Mouse (Mus musculus): ENCODE measurements around the gene Klhl29.
A peak's percentile ranks its signal among the peaks of the same experiment; 100 is the strongest.

The Klhl29 gene

DNA sequence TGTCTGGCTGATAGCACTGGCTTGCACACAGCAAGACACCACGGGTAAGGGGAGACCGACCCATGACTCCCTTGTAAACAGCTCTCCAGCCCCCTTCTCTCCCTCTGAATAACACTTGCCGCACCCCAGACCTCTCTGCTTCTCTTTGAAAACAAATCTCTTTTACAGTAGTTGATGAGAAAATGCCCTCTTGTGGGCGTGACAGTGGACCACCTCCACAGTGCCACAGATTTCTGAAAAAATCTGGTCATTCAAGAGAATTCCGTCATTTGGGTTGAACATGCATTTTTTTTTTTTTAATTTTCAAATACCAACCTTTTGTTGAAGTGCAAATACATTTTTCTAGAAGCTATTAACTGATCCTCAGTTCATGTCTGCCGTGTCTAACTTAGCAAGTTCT lies 17.0 kb downstream of the Klhl29 start:
- no peak for DNase-seq (ENCODE audit: low spot score in 2 of 2)

DNA sequence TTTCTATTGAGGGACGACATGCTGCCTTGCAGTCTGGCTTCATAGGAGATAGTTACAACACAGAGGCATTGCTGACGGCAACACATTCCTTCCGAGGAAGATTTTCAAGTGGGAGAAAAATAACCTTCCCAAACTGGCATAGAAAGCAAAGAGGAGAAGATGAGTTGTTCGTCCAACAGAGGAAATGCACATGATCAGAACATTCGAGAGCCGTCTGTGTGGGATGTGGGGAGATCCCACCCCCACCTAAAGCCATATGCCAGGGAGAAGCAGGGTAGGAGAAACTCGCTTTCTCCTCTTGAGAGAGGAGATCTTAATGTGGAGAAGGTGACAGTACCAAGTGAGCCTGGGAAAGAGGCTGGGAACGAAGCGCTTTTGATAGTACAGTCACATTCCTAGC lies 22.1 kb downstream of the Klhl29 start:
- no peak for DNase-seq (ENCODE audit: low spot score in 2 of 2)

GRCm38 (mm10) chr12:5352771-5353170 lies 22.7 kb downstream of the Klhl29 start:
- DNase-seq (ENCODE audit: low spot score in 2 of 2): no peak

DNA sequence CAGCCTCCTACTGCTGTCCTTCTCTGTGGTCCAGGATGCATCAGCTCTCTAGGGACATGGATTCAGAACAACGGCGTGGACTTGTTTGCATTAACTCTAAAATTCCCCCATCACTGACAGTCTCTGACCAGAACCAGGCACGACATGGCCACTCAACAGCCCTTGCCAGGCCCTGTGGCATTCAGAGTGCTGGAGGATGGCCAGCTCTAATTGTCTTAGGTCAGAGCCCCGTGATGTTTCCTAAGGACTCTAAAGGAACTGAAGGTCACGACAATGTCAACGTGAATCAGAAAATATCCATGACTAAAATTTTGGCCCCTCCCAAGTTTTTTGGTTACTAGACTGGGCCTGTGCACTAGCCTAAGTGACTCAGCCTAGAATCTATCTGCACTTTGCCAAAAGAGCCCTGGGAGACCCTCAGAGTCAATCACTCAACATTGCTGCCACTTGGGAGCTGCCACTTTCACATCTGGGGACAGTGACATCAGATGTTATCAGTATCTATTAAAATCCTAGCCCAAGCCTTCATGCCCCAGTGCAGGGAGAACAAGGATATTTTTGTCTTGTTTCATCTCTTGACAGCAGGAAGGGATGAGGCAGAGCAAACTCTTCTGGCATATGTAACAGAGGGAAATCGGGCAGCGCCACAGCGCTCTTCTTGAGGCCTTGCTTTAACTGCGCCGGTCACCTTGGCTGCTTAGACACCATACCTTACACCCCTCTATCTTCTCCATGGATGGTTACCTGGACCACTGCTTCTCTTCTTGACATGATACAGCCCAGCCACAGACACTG lies 24.8 kb downstream of the Klhl29 start:
- no peak for DNase-seq (ENCODE audit: low spot score in 2 of 2)

- peak in 1 of 2 experiments; percentile 35 for DNase-seq (ENCODE audit: low spot score in 2 of 2)
Measured at GRCm38 (mm10) chr12:5345088-5345487, 30.4 kb downstream of the Klhl29 start.

DNA sequence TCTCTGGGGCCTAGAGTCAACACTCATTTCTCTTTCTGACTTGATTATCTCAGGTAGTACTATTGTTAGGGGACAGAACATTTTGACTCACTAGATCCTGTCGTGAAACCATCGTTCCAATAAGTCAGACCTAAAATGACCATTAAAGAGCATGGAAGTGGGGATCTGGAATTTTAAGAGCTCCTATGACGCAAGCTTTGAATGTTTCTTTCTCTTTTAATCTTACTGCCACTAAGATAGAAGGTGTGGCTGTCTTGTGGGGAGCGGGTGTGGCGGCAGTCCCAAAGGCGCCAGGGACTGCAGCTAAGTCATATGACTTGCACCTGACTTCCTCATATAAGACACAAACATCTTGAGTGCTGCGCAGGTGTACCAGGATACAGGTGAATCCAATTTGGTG lies 31.0 kb downstream of the Klhl29 start:
- DNase-seq (ENCODE audit: low spot score in 2 of 2): peak in 1 of 2 experiments; percentile 4

- DNase-seq (ENCODE audit: low spot score in 2 of 2): no peak
Measured at GRCm38 (mm10) chr12:5340151-5340603, 35.3 kb downstream of the Klhl29 start.

DNA sequence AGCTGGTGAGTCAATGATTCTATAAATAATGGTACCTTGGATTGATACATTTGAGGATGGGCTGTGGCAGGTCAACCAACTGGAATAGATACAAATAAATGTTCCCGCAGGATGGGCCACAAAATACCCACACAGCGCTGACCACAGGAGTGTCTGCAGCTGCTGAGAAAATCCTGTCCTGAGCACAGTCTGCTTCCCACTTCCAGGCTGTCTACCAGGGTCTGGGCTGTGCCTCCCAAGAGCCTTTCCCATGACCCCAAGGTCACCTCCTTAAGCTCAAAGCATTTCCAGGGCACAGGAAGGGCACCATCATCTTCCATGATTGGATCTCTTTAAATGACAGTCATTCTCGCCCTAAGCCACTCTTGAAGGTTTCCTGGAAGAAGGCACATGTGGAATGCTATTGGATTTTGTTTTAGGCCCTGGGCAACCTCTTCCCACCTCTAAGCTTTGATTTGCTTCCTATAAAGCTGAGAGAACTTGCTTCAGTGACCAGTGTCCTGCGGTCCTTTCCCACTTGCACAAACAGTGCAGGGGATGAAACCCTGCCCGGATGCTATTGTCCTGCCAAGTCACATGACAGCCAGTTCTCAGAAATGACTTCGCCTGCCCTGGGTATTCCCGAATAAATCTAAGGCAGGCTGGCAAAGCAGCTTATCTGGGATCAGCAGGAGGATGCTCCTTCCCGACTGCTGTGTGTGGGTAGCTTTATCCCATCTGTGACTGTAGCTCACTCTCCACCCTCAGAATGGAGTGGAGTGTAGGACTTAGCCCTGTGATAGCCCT lies 38.4 kb downstream of the Klhl29 start:
- no peak for DNase-seq (ENCODE audit: low spot score in 2 of 2)

GRCm38 (mm10) chr12:5336331-5336730 lies 39.2 kb downstream of the Klhl29 start:
- DNase-seq (ENCODE audit: low spot score in 2 of 2): no peak

GRCm38 (mm10) chr12:5334956-5335355 lies 40.5 kb downstream of the Klhl29 start:
- no peak for DNase-seq (ENCODE audit: low spot score in 2 of 2)

GRCm38 (mm10) chr12:5334175-5334574 lies 41.3 kb downstream of the Klhl29 start:
- DNase-seq (ENCODE audit: low spot score in 2 of 2): no peak

DNA sequence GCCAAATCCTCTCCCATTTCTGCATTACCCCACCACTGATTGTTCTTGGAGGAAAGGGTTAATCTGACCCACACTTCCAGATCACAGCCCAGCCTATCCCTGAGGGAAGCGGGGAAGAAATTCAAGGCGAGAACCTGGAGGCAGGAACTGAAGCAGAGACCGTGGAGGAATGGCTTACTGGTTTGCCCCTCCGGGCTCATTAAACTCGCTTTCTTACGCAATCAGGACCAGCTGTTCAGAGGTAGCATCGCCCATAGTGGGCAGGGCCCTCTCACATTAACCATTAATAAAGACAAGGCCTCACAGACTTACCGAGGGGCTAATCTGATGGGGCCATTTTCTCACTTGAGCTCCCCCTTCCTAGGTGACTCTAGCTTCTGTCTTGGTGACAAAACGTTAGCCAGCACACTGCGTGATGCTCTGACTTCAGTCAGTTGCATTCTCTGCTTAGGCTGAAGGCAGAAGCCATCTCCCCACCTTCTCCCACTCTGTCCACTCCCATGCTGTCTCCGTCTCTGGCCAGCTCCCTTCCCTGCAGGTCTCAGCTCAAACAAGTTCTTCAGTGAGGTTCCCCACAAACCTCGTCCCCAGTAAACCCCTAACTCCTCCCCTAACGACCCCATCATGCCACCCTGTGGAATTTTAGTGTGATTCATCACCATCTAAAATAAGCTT lies 43.5 kb downstream of the Klhl29 start:
- no peak for DNase-seq (ENCODE audit: low spot score in 2 of 2)

DNA sequence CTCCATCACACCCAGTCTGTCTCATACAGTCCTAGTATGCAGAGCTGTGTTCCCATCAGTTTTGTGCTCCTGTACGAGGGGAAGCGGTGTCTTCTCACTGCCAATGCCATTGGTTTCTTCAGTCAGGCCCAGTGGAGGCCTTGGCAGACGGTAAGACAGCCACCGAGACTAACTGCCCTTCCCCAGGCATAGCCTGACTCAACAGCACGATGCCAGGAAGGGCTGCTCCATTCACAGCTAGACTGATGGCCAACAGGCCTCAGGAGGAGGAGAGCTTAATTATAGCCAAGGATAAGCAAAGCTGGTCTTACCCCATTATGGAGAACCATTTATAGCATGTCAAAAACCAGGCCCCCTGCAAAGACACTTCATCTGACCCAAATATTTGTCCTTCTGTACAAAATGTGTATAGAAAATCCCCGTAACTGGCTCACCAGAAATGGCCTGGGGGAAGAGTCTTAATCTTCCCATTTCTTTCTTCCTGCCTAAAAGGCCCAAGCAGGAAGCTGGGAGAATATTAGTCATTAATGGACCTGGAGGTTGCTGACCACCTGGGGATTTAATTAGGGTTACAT lies 44.9 kb downstream of the Klhl29 start:
- no peak for DNase-seq (ENCODE audit: low spot score in 2 of 2)

DNA sequence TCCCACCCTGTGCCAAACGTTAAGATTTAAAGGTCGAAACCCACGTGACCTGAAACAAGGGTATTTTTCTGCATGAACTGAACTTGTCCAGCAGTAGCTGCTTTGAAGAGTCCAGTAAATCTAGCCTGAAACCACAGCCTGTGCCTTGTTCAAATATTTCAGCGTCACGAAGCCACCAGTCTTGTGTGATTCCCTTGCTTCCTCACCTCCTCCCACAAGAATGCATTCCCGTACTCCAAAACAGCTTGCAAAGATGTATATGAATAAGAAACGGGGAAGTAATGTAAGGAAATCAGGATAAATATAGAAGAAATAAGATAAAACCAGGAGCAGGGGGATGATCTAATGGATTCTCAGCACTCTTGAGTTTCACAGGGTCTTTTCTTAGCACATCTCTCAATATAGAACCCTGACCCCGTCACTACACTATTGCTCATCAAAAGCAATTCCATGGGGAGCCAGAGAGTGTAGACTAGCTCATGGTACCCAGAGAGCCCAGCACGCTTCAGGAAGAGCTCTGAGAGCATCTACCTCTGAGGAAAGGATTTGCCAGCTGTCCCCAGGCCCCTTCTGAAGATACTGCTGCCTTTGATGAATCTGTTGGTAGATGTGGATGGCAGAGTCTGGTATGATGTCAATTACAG lies 52.9 kb downstream of the Klhl29 start:
- DNase-seq (ENCODE audit: low spot score in 2 of 2): no peak

DNA sequence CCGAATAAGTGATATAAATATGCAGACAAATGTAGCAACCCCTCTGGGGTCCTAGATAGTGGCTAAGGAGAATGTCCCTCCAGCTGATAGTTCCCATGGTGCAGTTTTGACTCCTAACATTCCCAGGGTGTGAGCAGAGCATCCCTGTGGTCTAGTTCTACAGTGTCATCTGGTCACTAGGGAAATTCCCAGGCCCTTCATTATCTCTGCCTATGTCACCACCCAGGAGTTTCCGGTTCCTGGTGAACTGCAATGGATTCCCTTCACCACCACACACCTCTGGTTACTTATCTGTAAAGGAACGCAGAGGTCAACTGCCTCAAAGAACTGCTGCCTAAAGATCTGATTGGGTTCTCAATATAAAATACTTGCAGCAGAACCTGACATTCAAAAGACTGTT lies 54.5 kb downstream of the Klhl29 start:
- no peak for DNase-seq (ENCODE audit: low spot score in 2 of 2)

- no peak for DNase-seq (ENCODE audit: low spot score in 2 of 2)
Measured at GRCm38 (mm10) chr12:5319359-5319973, 56.0 kb downstream of the Klhl29 start.

DNA sequence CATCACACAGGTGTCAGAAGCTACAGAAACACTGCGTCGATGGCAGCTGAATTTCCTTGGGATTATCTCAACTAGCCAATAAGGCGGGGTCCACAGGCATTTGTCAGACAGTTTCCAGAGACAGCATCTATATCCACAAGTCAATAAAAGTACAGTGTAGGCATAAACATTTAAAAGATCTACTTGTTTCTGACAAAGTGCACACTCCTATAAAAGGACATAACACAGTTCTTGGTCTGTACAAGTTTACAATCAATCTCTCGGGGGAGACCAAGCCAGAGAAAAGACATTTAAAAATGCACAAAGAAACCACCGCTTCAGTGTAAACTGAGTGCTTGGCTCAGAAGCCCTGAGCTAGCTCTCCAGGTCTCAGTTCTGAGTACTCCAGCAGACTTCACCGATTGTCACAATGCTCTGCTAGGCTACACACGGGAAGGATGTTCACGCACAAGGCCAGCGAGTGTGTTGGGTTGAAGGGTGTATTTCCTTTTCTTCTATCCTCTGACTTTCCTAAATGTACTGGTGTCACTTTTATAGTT lies 59.4 kb downstream of the Klhl29 start:
- no peak for DNase-seq (ENCODE audit: low spot score in 2 of 2)

DNA sequence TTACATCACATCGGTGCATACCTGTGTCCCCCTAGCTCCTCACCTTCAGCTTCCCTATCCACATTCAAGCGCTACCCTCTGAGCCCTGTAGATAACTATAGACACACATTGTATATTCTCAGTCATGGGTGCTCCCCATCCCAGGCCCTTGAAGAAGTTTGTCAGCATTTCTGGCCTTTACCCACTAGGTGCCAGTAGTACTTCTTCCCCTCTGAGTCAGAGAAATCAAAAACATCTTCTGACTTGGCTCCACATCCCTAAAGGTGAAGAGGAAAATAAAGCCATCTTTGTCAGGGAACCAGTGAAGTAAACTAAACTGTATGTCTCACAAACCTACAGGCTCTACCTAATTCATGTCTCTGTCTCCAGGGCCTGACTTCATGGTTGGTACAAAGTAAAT lies 67.6 kb downstream of the Klhl29 start:
- no peak for DNase-seq (ENCODE audit: low spot score in 2 of 2)

DNA sequence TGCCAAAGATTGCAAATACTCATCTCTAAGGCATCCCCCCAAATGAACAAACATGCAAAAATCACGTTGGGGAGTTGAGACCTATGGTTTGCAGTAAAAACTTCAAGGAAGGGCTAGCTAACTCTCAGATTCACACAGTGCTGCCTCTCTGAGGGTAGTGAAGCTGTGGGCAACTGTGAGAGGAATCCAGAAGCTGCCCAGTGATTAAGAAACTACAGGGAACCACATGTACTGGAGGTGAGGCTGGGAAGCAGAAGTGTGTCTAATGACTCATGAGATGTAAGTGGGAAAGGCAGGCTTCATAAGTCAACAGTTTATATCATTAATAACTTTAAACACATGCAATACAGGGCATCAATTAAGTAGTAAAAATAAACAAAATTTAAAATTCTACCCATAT lies 70.0 kb downstream of the Klhl29 start:
- no peak for DNase-seq (ENCODE audit: low spot score in 2 of 2)

GRCm38 (mm10) chr12:5303912-5304311 lies 71.6 kb downstream of the Klhl29 start:
- peak in 1 of 2 experiments; percentile 54 for DNase-seq (ENCODE audit: low spot score in 2 of 2)

DNA sequence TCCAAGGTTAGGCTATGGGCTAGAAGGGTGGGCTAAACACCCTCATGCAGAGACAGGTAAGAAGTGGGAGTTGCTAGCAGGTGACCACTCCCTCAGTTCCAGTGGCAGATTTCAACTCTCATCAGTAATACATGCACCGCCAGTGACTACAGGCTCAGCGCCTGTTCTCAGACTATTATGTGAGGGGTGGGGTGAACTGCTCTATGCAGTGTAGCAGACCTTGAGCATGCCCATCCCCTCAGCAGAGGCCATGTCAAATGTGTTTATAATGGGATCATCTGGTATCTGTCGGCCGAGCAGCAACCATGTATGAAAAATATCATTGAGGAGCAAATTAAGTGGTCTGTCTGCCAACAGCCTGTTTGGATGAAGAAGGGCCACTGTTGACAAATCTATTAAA lies 72.4 kb downstream of the Klhl29 start:
- DNase-seq (ENCODE audit: low spot score in 2 of 2): no peak

Measured in urinary bladder, postnatal 4 days (tissue).